Mouse (Mus musculus) T-helper 2 cell (primary cell): ENCODE measurements around the gene Akr1b3.

Source experiments
- in situ Hi-C: fragments of 300-600 bp; cut with MboI, MseI; formaldehyde crosslinking; loops from one replicate; pipeline ENCODE4 v1.15.1; 2025; ENCODE audit warnings: high pct_unique_total_duplicates

Gene Akr1b3

GRCm38 (mm10) chr6:34272462-34272861 is 44.8 kb downstream of the Akr1b3 start:
- in situ Hi-C loops: no loop called here

GRCm38 (mm10) chr6:34270717-34271116 is 46.6 kb downstream of the Akr1b3 start:
- in situ Hi-C loops: no loop called here

GRCm38 (mm10) chr6:34258546-34258945 is 58.7 kb downstream of the Akr1b3 start:
- in situ Hi-C loops: no loop called here
